Comparison of ENCODE assay signal across 24 mouse cellular contexts in genomic region chr1:33896666-33897065, GRCm38 (mm10). TPM values are rescaled to one million over a fixed set of nuclear protein-coding genes. Genes with fewer than 3 reads are reported as not detected.
DNase-seq lines count a peak whose midpoint lies in the region; ATAC-seq lines count a peak whose summit lies in the region.
"Had no signal": no experiment of that assay in that cellular context is flagged by ENCODE, and none has a peak within 500 bp of the region (broad histone marks: within the 10 kb centered on the region; RNA-seq: fewer than 3 reads in every experiment).

No protein-coding gene starts in this region.

- no peaks in the 10 kb centered on the region for H3K27me3 ChIP-seq in heart, embryonic 12.5 days (replicated peaks)
- H3K27me3 ChIP-seq: embryonic facial prominence, embryonic 12.5 days; forebrain, embryonic 15.5 days; hindbrain, embryonic 12.5 days had no signal

- 53% methylated on average over 4 of the region's 4 CpGs for WGBS in heart, embryonic 12.5 days

- no peak overlapping the region for H3K4me3 ChIP-seq in heart, embryonic 12.5 days
- H3K4me3 ChIP-seq: embryonic facial prominence, embryonic 12.5 days; forebrain, embryonic 15.5 days; hindbrain, embryonic 12.5 days had no signal

- no peak for DNase-seq in cerebellum, adult 8-10 months
- DNase-seq in heart, postnatal 14 days, result no peak
- DNase-seq in cerebellum, adult 18-20 months, result peak; percentile 42 to 49
- DNase-seq in cerebellum, postnatal 25 days, result peak; percentile 50 to 55
- DNase-seq in gastrocnemius, postnatal 36 days, result no peak
- DNase-seq in ovary, postnatal 10 days (ENCODE audit: low spot score), result no peak
- DNase-seq: adrenal gland, postnatal 10 days; B cell, adult 2 months; embryo, embryonic 11 days; gastrocnemius, postnatal 10 days; heart, postnatal 4 days; kidney, adult 8-10 months had no signal

- H3K9ac ChIP-seq in heart, embryonic 12.5 days, result no peak overlapping the region
- H3K9ac ChIP-seq: embryonic facial prominence, embryonic 12.5 days; forebrain, embryonic 15.5 days; hindbrain, embryonic 12.5 days had no signal

- H3K36me3 ChIP-seq in heart, embryonic 12.5 days, result no peaks in the 10 kb centered on the region
- H3K36me3 ChIP-seq: embryonic facial prominence, embryonic 12.5 days; forebrain, embryonic 15.5 days; G1E; hindbrain, embryonic 12.5 days had no signal

- peaks cover 14% of the 10 kb centered on the region; the same call in 1 of the 2 replicates for H3K4me1 ChIP-seq in heart, embryonic 12.5 days (replicated peaks)
- H3K4me1 ChIP-seq: embryonic facial prominence, embryonic 12.5 days; hindbrain, embryonic 12.5 days had no signal

- H3K4me2 ChIP-seq in heart, embryonic 12.5 days, result no peak overlapping the region
- H3K4me2 ChIP-seq: embryonic facial prominence, embryonic 12.5 days; forebrain, embryonic 15.5 days; hindbrain, embryonic 12.5 days had no signal

- intact Hi-C loops in heart, postnatal 14 days (cut with DNase I), result no loop called here
- intact Hi-C loops in gastrocnemius, postnatal 36 days (cut with DNase I), result loop anchor here (10.0 kb wide), 1 partner anchor 232 kb away; the partner anchor contains the start of gene Prim2

- ATAC-seq in cerebellum, adult (ENCODE audit: insufficient number of reproducible peaks, low FRiP score, low TSS enrichment), result 0 out of 2 replicates have a peak, but pooled peaks have one; percentile 49
- ATAC-seq in heart, embryonic 12.5 days (ENCODE audit: insufficient number of reproducible peaks, low FRiP score), result no peak
- ATAC-seq: CD4-positive, CD25-positive, alpha-beta regulatory T cell, adult 4 months; hindbrain, embryonic 16.5 days; inflammation-experienced regulatory T-cells, adult 6 months; intestine, postnatal 0 days had no signal

- no peaks in the 10 kb centered on the region for H3K9me3 ChIP-seq in heart, embryonic 12.5 days (replicated peaks)
- H3K9me3 ChIP-seq: embryonic facial prominence, embryonic 12.5 days; forebrain, embryonic 15.5 days; G1E; hindbrain, embryonic 12.5 days had no signal

- H3K27ac ChIP-seq in heart, embryonic 12.5 days (ENCODE audit: poor library complexity, severe bottlenecking), result 0 out of 2 replicates have a peak overlapping the region, but pooled peaks have one; percentile 0
- H3K27ac ChIP-seq: embryonic facial prominence, embryonic 12.5 days; forebrain, embryonic 15.5 days; hindbrain, embryonic 12.5 days had no signal

RNA-seq across cellular contexts. Expression of gene Bend6, which starts 10.9 kb away (rescaled TPM):
- 5.6 and 5.9 TPM in 2 replicates for polyA plus RNA-seq in heart, embryonic 12.5 days (2016; fragmentation: Nextera tagmentation; extraction: Ambion mirVana)
- total RNA-seq in heart, postnatal 14 days (2021), result 1 to 10 TPM; 2.2 to 2.7 TPM
- total RNA-seq in gastrocnemius, postnatal 36 days (2021), result 1 to 10 TPM; 1.1 to 1.3 TPM
- total RNA-seq: common myeloid progenitor, adult 5-6 weeks; G1E; granulocyte monocyte progenitor cell, adult 5-6 weeks had no signal
- polyA plus RNA-seq: G1E had no signal

RNA-seq across cellular contexts. Expression of gene Dst, which starts 11.4 kb away (rescaled TPM):
- 28.4 TPM in 2 replicates for polyA plus RNA-seq in heart, embryonic 12.5 days (2016; fragmentation: Nextera tagmentation; extraction: Ambion mirVana)
- 100 to 1,000 TPM; 317 TPM for total RNA-seq in heart, postnatal 14 days (2021)
- 100 to 1,000 TPM; 215 to 242 TPM for total RNA-seq in gastrocnemius, postnatal 36 days (2021)
- polyA plus RNA-seq: G1E had no signal

Comparison
In these comparisons a context has a peak if more than half of its experiments do, and no peak if none do; other contexts are left out.
1. DNase-seq: peak in cerebellum, adult 18-20 months (2 of 2) and cerebellum, postnatal 25 days (2 of 2); none in cerebellum, adult 8-10 months (single experiment), heart, postnatal 14 days (0 of 2), gastrocnemius, postnatal 36 days (0 of 2) and ovary, postnatal 10 days (single experiment).